ENCODE assay signal across 7 mouse cellular contexts in the genomic region with DNA sequence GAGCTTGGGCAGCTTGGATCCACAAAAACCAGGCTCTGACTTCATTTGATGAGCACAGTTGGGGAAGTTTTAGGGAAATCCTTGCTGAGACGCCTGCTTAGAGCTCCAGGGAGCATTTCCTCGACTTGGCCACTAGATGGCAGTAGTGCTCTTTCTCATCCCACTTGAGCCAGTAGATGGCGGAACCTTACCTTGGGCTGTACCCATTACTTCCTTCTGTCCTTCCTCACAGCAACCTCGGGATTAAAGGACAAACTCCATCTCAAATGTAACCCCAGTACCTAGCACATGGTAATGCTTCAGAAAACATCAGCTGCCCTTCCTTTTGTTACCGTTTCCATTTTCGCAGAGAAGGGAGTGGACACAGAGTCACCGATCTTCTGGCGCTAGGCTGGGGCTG. TPM values are rescaled to one million over a fixed set of nuclear protein-coding genes. Genes with fewer than 3 reads are reported as not detected.
DNase-seq lines count a peak whose midpoint lies in the region; ATAC-seq lines count a peak whose summit lies in the region.

No protein-coding gene starts in this region.

- no peaks in the 10 kb centered on the region for H3K36me3 ChIP-seq in embryonic facial prominence, embryonic 10.5 days (replicated peaks)

- ATAC-seq in neutrophil, adult 5-6 weeks (ENCODE audit: extremely low read depth, insufficient number of reproducible peaks, low FRiP score, poor library complexity, severe bottlenecking): peak; percentile 83

- peaks cover 53% of the 10 kb centered on the region for H3K27me3 ChIP-seq in embryonic facial prominence, embryonic 10.5 days (replicated peaks; ENCODE audit: low read depth, poor library complexity, severe bottlenecking)

- DNase-seq in ES-CJ7 (ENCODE audit: low read depth, low spot score): peak; percentile 76
- DNase-seq in adrenal gland, adult 8-10 months: peak; percentile 19
- peak; percentile 59 for DNase-seq in embryonic facial prominence, embryonic 10.5 days (ENCODE audit: low spot score)
- peak; percentile 50 to 70 for DNase-seq in heart, postnatal 10 days
- peak; percentile 29 to 41 for DNase-seq in kidney, postnatal 4 days
- DNase-seq in lung, adult 18-20 months: peak; percentile 11 to 19

- H3K4me1 ChIP-seq in embryonic facial prominence, embryonic 10.5 days: no peaks in the 10 kb centered on the region

- intact Hi-C loops in heart, postnatal 10 days (cut with DNase I): loop anchor here (1.0 to 5.0 kb wide), 2 partner anchors 750 to 775 kb away; no protein-coding TSS in a partner anchor

- H3K27ac ChIP-seq in embryonic facial prominence, embryonic 10.5 days (replicated peaks): no peak overlapping the region

- H3K9me3 ChIP-seq in embryonic facial prominence, embryonic 10.5 days: no peaks in the 10 kb centered on the region

- WGBS in embryonic facial prominence, embryonic 10.5 days: 35% methylated on average over 8 of the region's 8 CpGs

- 0 out of 2 replicates have a peak overlapping the region, but pooled peaks have one; percentile 21 for H3K4me3 ChIP-seq in embryonic facial prominence, embryonic 10.5 days

RNA-seq across cellular contexts. Expression of a gene that starts 31.1 kb away (rescaled TPM):
- under 1 TPM in 2 of 4 experiments, not detected in 2; 0.52 to 0.86 TPM for total RNA-seq in adrenal gland, adult 8-10 months (2022)
- not detected in 2 replicates for polyA plus RNA-seq in embryonic facial prominence, embryonic 10.5 days (2016; fragmentation: Nextera tagmentation; extraction: Ambion mirVana)
- total RNA-seq in heart, postnatal 10 days (2021): not detected
- total RNA-seq in neutrophil, adult 5-6 weeks (2017): not detected in 2 replicates

RNA-seq across cellular contexts. Expression of a gene that starts 59.3 kb away (rescaled TPM):
- 1 to 10 TPM; 1.1 to 2.8 (median 2.0) TPM for total RNA-seq in adrenal gland, adult 8-10 months (2022)
- polyA plus RNA-seq in embryonic facial prominence, embryonic 10.5 days (2016; fragmentation: Nextera tagmentation; extraction: Ambion mirVana): 4.8 and 5.7 TPM in 2 replicates
- total RNA-seq in heart, postnatal 10 days (2021): not detected
- total RNA-seq in neutrophil, adult 5-6 weeks (2017): not detected in 2 replicates

Comparison
In these comparisons a context has a peak if more than half of its experiments do, and no peak if none do; other contexts are left out.
1. DNase-seq: peak in every context shown above with its lines; median percentile 76 in ES-CJ7; 60 in heart, postnatal 10 days; 59 in embryonic facial prominence, embryonic 10.5 days; 35 in kidney, postnatal 4 days; 19 in adrenal gland, adult 8-10 months; 15 in lung, adult 18-20 months.